Mouse (Mus musculus): ENCODE measurements around the gene Mrpl9.
A peak's percentile ranks its signal among the peaks of the same experiment; 100 is the strongest.

DNA sequence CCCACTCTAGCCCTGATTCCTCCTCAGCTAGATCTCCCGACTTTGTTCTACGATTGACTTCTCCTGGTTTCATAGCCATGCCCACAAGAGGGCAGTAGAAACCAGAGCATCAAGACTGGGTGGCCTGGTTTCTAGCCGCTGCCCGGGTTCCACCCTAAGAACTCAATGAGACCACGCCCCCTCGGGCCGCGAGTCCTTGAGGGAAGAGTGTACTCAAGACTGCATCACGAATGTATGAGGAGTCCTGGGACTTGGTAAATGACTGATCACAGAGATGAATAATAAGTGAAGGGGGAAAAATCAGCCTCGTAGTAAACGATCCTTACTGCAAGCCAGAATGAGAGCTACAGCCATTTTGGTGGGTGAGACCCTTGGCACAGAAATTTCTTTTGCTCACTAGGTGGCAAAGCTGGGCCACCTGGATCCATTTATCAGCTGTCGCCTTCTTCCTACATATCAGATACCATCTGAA lies 13.4 kb downstream of the Mrpl9 start:
- TF ChIP-seq CTCF (IDR thresholded peaks at IDR 0.05; ENCODE audit: control insufficient read depth, insufficient read depth, insufficient read length) (peak; percentile 30), USF1 (IDR thresholded peaks at IDR 0.05; ENCODE audit: low read depth) (no peak)

All from C2C12 (cell line).